Mouse (Mus musculus) C2C12 (cell line): ENCODE measurements at regions not wholly inside any gene's neighbourhood (a gene's known extent, or its start where the extent isn't known, plus 50 kb on each side); places are given as distances from the start of the nearest gene placed in this dataset.

Source experiments
- CEBPB ChIP-seq: IDR thresholded peaks from one replicate; pipeline ENCODE4 v1.6.1; 2011; ENCODE audit warnings: low read depth, mild to moderate bottlenecking, control low read depth, moderate library complexity
- CTCF ChIP-seq: IDR thresholded peaks from one replicate; pipeline ENCODE4 v1.5.1; 2011; ENCODE audit not compliant: control insufficient read depth, insufficient read depth, insufficient read length

- TF ChIP-seq CTCF (no peak), CEBPB (no peak)
These were observed 110.6 kb downstream of the Gm826 start for GRCm38 (mm10) chr2:160223366-160223765.
